Mouse (Mus musculus) forebrain, embryonic 12.5 days (tissue): ENCODE results near the gene Cog7. TPM values are rescaled to one million over a fixed set of nuclear protein-coding genes. Genes with fewer than 3 reads are reported as not detected.
A peak's percentile ranks its signal among the peaks of the same experiment; 100 is the strongest.

ENCODE experiments used
- ATAC-seq: fragments of 200-750 bp; cut with Nextera tagmentation; 2 replicates; pipeline ENCODE4 v1.8.0; 2017; ENCODE audit warnings: moderate TSS enrichment; ENCODE audit not compliant: low FRiP score
- H3K27ac ChIP-seq: fragments of 300-500 bp; sonication (generic); 2 replicates; pipeline ENCODE4 v1.5.1; 2016; ENCODE audit warnings: mild to moderate bottlenecking
- H3K27me3 ChIP-seq: fragments of 300-500 bp; sonication (generic); 2 replicates; pipeline ENCODE4 v1.6.1; 2016; ENCODE audit warnings: mild to moderate bottlenecking
- H3K36me3 ChIP-seq: fragments of 300-500 bp; sonication (generic); replicated peaks from 2 replicates; pipeline ENCODE4 v1.6.1; 2016; ENCODE audit warnings: mild to moderate bottlenecking
- H3K4me1 ChIP-seq: fragments of 300-500 bp; sonication (generic); 2 replicates; pipeline ENCODE4 v1.6.1; 2016
- H3K4me2 ChIP-seq: fragments of 300-500 bp; sonication (generic); 2 replicates; pipeline ENCODE4 v1.6.1; 2016; ENCODE audit warnings: mild to moderate bottlenecking, moderate library complexity
- H3K4me3 ChIP-seq: fragments of 300-500 bp; sonication (generic); replicated peaks from 2 replicates; pipeline ENCODE4 v1.5.1; 2016; ENCODE audit warnings: mild to moderate bottlenecking
- H3K9ac ChIP-seq: fragments of 300-500 bp; sonication (generic); 2 replicates; pipeline ENCODE4 v1.6.1; 2016; ENCODE audit warnings: mild to moderate bottlenecking
- H3K9me3 ChIP-seq: fragments of 300-500 bp; sonication (generic); 2 replicates; pipeline ENCODE4 v1.6.1; 2016
- WGBS: fragments of 180-500 bp; shearing (Covaris S2); methylation state at CpG from one replicate; pipeline ENCODE4 v1.1.7; 2016; 5-methylcytosine and 5-hydroxymethylcytosine counted together
- polyA plus RNA-seq: library from polyadenylated mRNA; unstranded; fragments of >200 nt; fragmentation: Nextera tagmentation; extraction: Ambion mirVana; gene quantifications from 2 replicates; pipeline ENCODE4 v1.2.1, GENCODE M21; 2016

The Cog7 gene
- polyA plus RNA-seq, 1 experiment from 2014 or later = 21.9 TPM

- H3K9me3 ChIP-seq = no peaks in the 10 kb centered on the region
- 93% methylated on average over 2 of the region's 2 CpGs for WGBS
- H3K9ac ChIP-seq = no peak overlapping the region
- no peak overlapping the region for H3K27ac ChIP-seq
- no peak for ATAC-seq
- H3K4me3 ChIP-seq = no peak overlapping the region
- H3K27me3 ChIP-seq = no peaks in the 10 kb centered on the region
- H3K4me2 ChIP-seq = no peak overlapping the region
- peaks cover 18% of the 10 kb centered on the region for H3K36me3 ChIP-seq
- peaks cover 11% of the 10 kb centered on the region for H3K4me1 ChIP-seq
Measured at GRCm38 (mm10) chr7:121942371-121942770, 39.1 kb downstream of the Cog7 start.

GRCm38 (mm10) chr7:121941640-121942039, 39.9 kb downstream of the Cog7 start:
- ATAC-seq = no peak
- H3K9me3 ChIP-seq = no peaks in the 10 kb centered on the region
- no peak overlapping the region for H3K9ac ChIP-seq
- no peak overlapping the region for H3K4me2 ChIP-seq
- H3K36me3 ChIP-seq = peaks cover 18% of the 10 kb centered on the region
- no peaks in the 10 kb centered on the region for H3K27me3 ChIP-seq
- WGBS = 94% methylated on average over 3 of the region's 3 CpGs
- H3K27ac ChIP-seq = no peak overlapping the region
- peaks cover 11% of the 10 kb centered on the region for H3K4me1 ChIP-seq
- H3K4me3 ChIP-seq = no peak overlapping the region

- H3K9me3 ChIP-seq = no peaks in the 10 kb centered on the region
- no peak overlapping the region for H3K4me3 ChIP-seq
- peaks cover 18% of the 10 kb centered on the region for H3K36me3 ChIP-seq
- H3K4me1 ChIP-seq = peaks cover 11% of the 10 kb centered on the region
- H3K27ac ChIP-seq = no peak overlapping the region
- H3K9ac ChIP-seq = no peak overlapping the region
- 90% methylated on average over 3 of the region's 3 CpGs for WGBS
- no peaks in the 10 kb centered on the region for H3K27me3 ChIP-seq
- no peak overlapping the region for H3K4me2 ChIP-seq
- ATAC-seq = no peak
Measured at GRCm38 (mm10) chr7:121941016-121941415, 40.5 kb downstream of the Cog7 start.

- Histone ChIP-seq H3K27ac (no peak overlapping the region), H3K4me3 (no peak overlapping the region), H3K27me3 (no peaks in the 10 kb centered on the region), H3K36me3 (peaks cover 18% of the 10 kb centered on the region), H3K9me3 (no peaks in the 10 kb centered on the region), H3K4me2 (no peak overlapping the region), H3K4me1 (peaks cover 11% of the 10 kb centered on the region), H3K9ac (no peak overlapping the region)
- peak; percentile 63; the same call in 1 of the 2 replicates for ATAC-seq
- WGBS = 60% methylated on average over 4 of the region's 4 CpGs
Measured at GRCm38 (mm10) chr7:121939729-121940128, 41.8 kb downstream of the Cog7 start.

- no peaks in the 10 kb centered on the region for H3K9me3 ChIP-seq
- ATAC-seq = no peak
- H3K9ac ChIP-seq = no peak overlapping the region
- no peak overlapping the region for H3K27ac ChIP-seq
- H3K4me1 ChIP-seq = peaks cover 11% of the 10 kb centered on the region
- WGBS = 67% methylated on average over 6 of the region's 6 CpGs
- H3K4me3 ChIP-seq = no peak overlapping the region
- peaks cover 18% of the 10 kb centered on the region for H3K36me3 ChIP-seq
- no peak overlapping the region for H3K4me2 ChIP-seq
- H3K27me3 ChIP-seq = no peaks in the 10 kb centered on the region
Measured at GRCm38 (mm10) chr7:121939244-121939643, 42.3 kb downstream of the Cog7 start.

- Histone ChIP-seq H3K27me3 (no peaks in the 10 kb centered on the region), H3K36me3 (peaks cover 12% of the 10 kb centered on the region), H3K27ac (0 out of 2 replicates have a peak overlapping the region, but pooled peaks have one; percentile 19), H3K4me1 (peaks cover 11% of the 10 kb centered on the region), H3K9ac (no peak overlapping the region), H3K4me2 (no peak overlapping the region), H3K4me3 (no peak overlapping the region), H3K9me3 (no peaks in the 10 kb centered on the region)
- no peak for ATAC-seq
- 79% methylated on average over 8 of the region's 8 CpGs for WGBS
Measured at GRCm38 (mm10) chr7:121938124-121938891, 43.2 kb downstream of the Cog7 start.

- Histone ChIP-seq H3K27me3 (no peaks in the 10 kb centered on the region), H3K36me3 (peaks cover 9% of the 10 kb centered on the region), H3K4me1 (peaks cover 11% of the 10 kb centered on the region), H3K9me3 (peaks cover 4% of the 10 kb centered on the region; the same call in 1 of the 2 replicates), H3K4me2 (no peak overlapping the region), H3K4me3 (no peak overlapping the region), H3K9ac (no peak overlapping the region), H3K27ac (peak overlapping the region; percentile 59; the same call in 1 of the 2 replicates)
- WGBS = 75% methylated on average over 14 of the region's 14 CpGs
- ATAC-seq = no peak
Measured at GRCm38 (mm10) chr7:121936861-121937630, 44.5 kb downstream of the Cog7 start.

GRCm38 (mm10) chr7:121935906-121936794, 45.4 kb downstream of the Cog7 start:
- Histone ChIP-seq H3K27ac (no peak overlapping the region), H3K9ac (no peak overlapping the region), H3K9me3 (peaks cover 4% of the 10 kb centered on the region; the same call in 1 of the 2 replicates), H3K27me3 (no peaks in the 10 kb centered on the region), H3K36me3 (peaks cover 9% of the 10 kb centered on the region; the same call in 1 of the 2 replicates), H3K4me1 (peaks cover 11% of the 10 kb centered on the region), H3K4me3 (no peak overlapping the region), H3K4me2 (no peak overlapping the region)
- 87% methylated on average over 12 of the region's 12 CpGs for WGBS
- ATAC-seq = no peak

GRCm38 (mm10) chr7:121934346-121934745, 47.2 kb downstream of the Cog7 start:
- 93% methylated on average over 2 of the region's 2 CpGs for WGBS
- peaks cover 11% of the 10 kb centered on the region for H3K4me1 ChIP-seq
- no peak overlapping the region for H3K27ac ChIP-seq
- H3K9me3 ChIP-seq = peaks cover 4% of the 10 kb centered on the region; the same call in 1 of the 2 replicates
- H3K9ac ChIP-seq = no peak overlapping the region
- no peak for ATAC-seq
- no peak overlapping the region for H3K4me2 ChIP-seq
- H3K27me3 ChIP-seq = no peaks in the 10 kb centered on the region
- peaks cover 18% of the 10 kb centered on the region for H3K36me3 ChIP-seq
- no peak overlapping the region for H3K4me3 ChIP-seq

- H3K9ac ChIP-seq = no peak overlapping the region
- no peak overlapping the region for H3K4me2 ChIP-seq
- no peak for ATAC-seq
- H3K9me3 ChIP-seq = peaks cover 4% of the 10 kb centered on the region; the same call in 1 of the 2 replicates
- H3K27me3 ChIP-seq = no peaks in the 10 kb centered on the region
- H3K4me1 ChIP-seq = peaks cover 5% of the 10 kb centered on the region
- no peak overlapping the region for H3K27ac ChIP-seq
- no peak overlapping the region for H3K4me3 ChIP-seq
- H3K36me3 ChIP-seq = peaks cover 25% of the 10 kb centered on the region
- WGBS = 76% methylated on average over 6 of the region's 6 CpGs
Measured at GRCm38 (mm10) chr7:121933675-121934074, 47.8 kb downstream of the Cog7 start.

GRCm38 (mm10) chr7:121931246-121931645, 50.3 kb downstream of the Cog7 start:
- Histone ChIP-seq H3K27ac (no peak overlapping the region), H3K9ac (no peak overlapping the region), H3K4me1 (no peaks in the 10 kb centered on the region; the same call in 1 of the 2 replicates), H3K36me3 (peaks cover 34% of the 10 kb centered on the region), H3K27me3 (no peaks in the 10 kb centered on the region), H3K4me2 (no peak overlapping the region), H3K4me3 (no peak overlapping the region), H3K9me3 (peaks cover 4% of the 10 kb centered on the region; the same call in 1 of the 2 replicates)
- ATAC-seq = no peak
- WGBS = 46% methylated on average over 7 of the region's 7 CpGs
